21 mouse cellular contexts compared by ENCODE assay signal in genomic region chr15:80038110-80038391, GRCm38 (mm10). TPM values are rescaled to one million over a fixed set of nuclear protein-coding genes. Genes with fewer than 3 reads are reported as not detected.
DNase-seq lines count a peak whose midpoint lies in the region; ATAC-seq lines count a peak whose summit lies in the region.
"Had no signal": no experiment of that assay in that cellular context is flagged by ENCODE, and none has a peak within 500 bp of the region (broad histone marks: within the 10 kb centered on the region; RNA-seq: fewer than 3 reads in every experiment).

No protein-coding gene starts in this region.

- 0 out of 2 replicates have a peak overlapping the region, but pooled peaks have one; percentile 24 for H3K27ac ChIP-seq in heart, embryonic 13.5 days (replicated peaks)
- H3K27ac ChIP-seq in heart, embryonic 11.5 days (ENCODE audit: low read depth, low read length), result no peak overlapping the region
- 0 out of 2 replicates have a peak overlapping the region, but pooled peaks have one; percentile 18 for H3K27ac ChIP-seq in kidney, embryonic 15.5 days
- peak overlapping the region; percentile 11; the same call in 1 of the 2 replicates for H3K27ac ChIP-seq in brown adipose tissue, adult 24 weeks (replicated peaks; ENCODE audit: low read depth, low read length)
- no peak overlapping the region for H3K27ac ChIP-seq in forebrain, embryonic 11.5 days (ENCODE audit: low read depth, low read length)
- H3K27ac ChIP-seq: embryonic facial prominence, embryonic 12.5 days; forebrain, embryonic 12.5 days; hindbrain, embryonic 10.5 days; hindbrain, embryonic 14.5 days; intestine, embryonic 15.5 days had no signal

- ATAC-seq in heart, embryonic 13.5 days (ENCODE audit: extremely low read depth, insufficient number of reproducible peaks, low FRiP score, low TSS enrichment), result no peak
- ATAC-seq in heart, embryonic 11.5 days (replicated peaks; ENCODE audit: insufficient number of reproducible peaks, low FRiP score, low TSS enrichment), result no peak
- no peak for ATAC-seq in kidney, embryonic 15.5 days (replicated peaks; ENCODE audit: low FRiP score)
- ATAC-seq in forebrain, embryonic 11.5 days (replicated peaks; ENCODE audit: low FRiP score), result no peak
- ATAC-seq: forebrain, embryonic 16.5 days; intestine, embryonic 15.5 days had no signal

- no peak for DNase-seq in kidney, postnatal 10 days
- no peak for DNase-seq in layer of hippocampus, adult 11-12 months (ENCODE audit: low spot score)
- no peak for DNase-seq in forebrain, embryonic 11.5 days (ENCODE audit: low spot score)
- DNase-seq: adrenal gland, adult 8-10 months; cerebellum, adult 11-12 months; cerebellum, adult 9-10 months; cerebellum, postnatal 25 days; gastrocnemius, postnatal 10 days; heart, adult 18-20 months; heart, postnatal 14 days had no signal

- peaks cover 5% of the 10 kb centered on the region; the same call in 1 of the 2 replicates for H3K9me3 ChIP-seq in heart, embryonic 13.5 days
- no peaks in the 10 kb centered on the region for H3K9me3 ChIP-seq in heart, embryonic 11.5 days (replicated peaks; ENCODE audit: control insufficient read depth, low read length)
- H3K9me3 ChIP-seq in kidney, embryonic 15.5 days (replicated peaks), result no peaks in the 10 kb centered on the region
- no peaks in the 10 kb centered on the region; the same call in 1 of the 2 replicates for H3K9me3 ChIP-seq in forebrain, embryonic 11.5 days (ENCODE audit: control insufficient read depth, low read length)
- H3K9me3 ChIP-seq: embryonic facial prominence, embryonic 12.5 days; forebrain, embryonic 12.5 days; G1E; intestine, embryonic 15.5 days had no signal

- no peaks in the 10 kb centered on the region for H3K36me3 ChIP-seq in heart, embryonic 13.5 days
- no peaks in the 10 kb centered on the region for H3K36me3 ChIP-seq in heart, embryonic 11.5 days (ENCODE audit: control insufficient read depth, insufficient read depth, low read length)
- no peaks in the 10 kb centered on the region for H3K36me3 ChIP-seq in kidney, embryonic 15.5 days
- no peaks in the 10 kb centered on the region for H3K36me3 ChIP-seq in forebrain, embryonic 11.5 days (ENCODE audit: control insufficient read depth, insufficient read depth, low read length)
- H3K36me3 ChIP-seq: embryonic facial prominence, embryonic 12.5 days; forebrain, embryonic 12.5 days; G1E; hindbrain, embryonic 10.5 days; intestine, embryonic 15.5 days had no signal

- WGBS in heart, embryonic 13.5 days, result 92% methylated on average over 2 of the region's 2 CpGs
- 99% methylated on average over 2 of the region's 2 CpGs for WGBS in heart, embryonic 11.5 days (ENCODE audit: insufficient replicate concordance)
- 96% methylated on average over 2 of the region's 2 CpGs for WGBS in kidney, embryonic 15.5 days
- 100% methylated on average over 2 of the region's 2 CpGs for whole genome bisulfite sequencing in forebrain, embryonic 11.5 days

- H3K4me3 ChIP-seq in heart, embryonic 13.5 days, result no peak overlapping the region
- H3K4me3 ChIP-seq in heart, embryonic 11.5 days (ENCODE audit: low read depth, low read length), result no peak overlapping the region
- H3K4me3 ChIP-seq in kidney, embryonic 15.5 days (replicated peaks), result no peak overlapping the region
- H3K4me3 ChIP-seq in brown adipose tissue, adult 24 weeks (ENCODE audit: insufficient read depth, low read depth, low read length), result no peak overlapping the region
- H3K4me3 ChIP-seq in forebrain, embryonic 11.5 days (ENCODE audit: low read depth, low read length), result no peak overlapping the region
- H3K4me3 ChIP-seq: embryonic facial prominence, embryonic 12.5 days; forebrain, embryonic 12.5 days; hindbrain, embryonic 10.5 days; intestine, embryonic 15.5 days had no signal

- H3K27me3 ChIP-seq in heart, embryonic 13.5 days (replicated peaks), result no peaks in the 10 kb centered on the region
- no peaks in the 10 kb centered on the region for H3K27me3 ChIP-seq in heart, embryonic 11.5 days (ENCODE audit: control insufficient read depth, insufficient read depth, low read length)
- H3K27me3 ChIP-seq in kidney, embryonic 15.5 days, result no peaks in the 10 kb centered on the region
- no peaks in the 10 kb centered on the region for H3K27me3 ChIP-seq in forebrain, embryonic 11.5 days (ENCODE audit: control insufficient read depth, insufficient read depth, low read length)
- H3K27me3 ChIP-seq: embryonic facial prominence, embryonic 12.5 days; forebrain, embryonic 12.5 days; intestine, embryonic 15.5 days had no signal

- H3K9ac ChIP-seq in heart, embryonic 13.5 days, result no peak overlapping the region
- no peak overlapping the region for H3K9ac ChIP-seq in heart, embryonic 11.5 days (ENCODE audit: low read depth, low read length)
- H3K9ac ChIP-seq in kidney, embryonic 15.5 days, result no peak overlapping the region
- H3K9ac ChIP-seq in forebrain, embryonic 11.5 days (ENCODE audit: low read length), result no peak overlapping the region
- H3K9ac ChIP-seq: embryonic facial prominence, embryonic 12.5 days; forebrain, embryonic 12.5 days; hindbrain, embryonic 14.5 days; intestine, embryonic 15.5 days had no signal

- H3K4me2 ChIP-seq in heart, embryonic 13.5 days, result no peak overlapping the region
- H3K4me2 ChIP-seq in heart, embryonic 11.5 days, result no peak overlapping the region
- no peak overlapping the region for H3K4me2 ChIP-seq in kidney, embryonic 15.5 days
- no peak overlapping the region for H3K4me2 ChIP-seq in forebrain, embryonic 11.5 days (ENCODE audit: low read depth, low read length, severe bottlenecking)
- H3K4me2 ChIP-seq: embryonic facial prominence, embryonic 12.5 days; forebrain, embryonic 12.5 days; hindbrain, embryonic 14.5 days; intestine, embryonic 15.5 days had no signal

- peaks cover 7% of the 10 kb centered on the region; the same call in 1 of the 2 replicates for H3K4me1 ChIP-seq in heart, embryonic 13.5 days
- no peaks in the 10 kb centered on the region for H3K4me1 ChIP-seq in heart, embryonic 11.5 days (ENCODE audit: control insufficient read depth, insufficient read depth, low read length)
- H3K4me1 ChIP-seq in kidney, embryonic 15.5 days, result no peaks in the 10 kb centered on the region
- peaks cover 8% of the 10 kb centered on the region; the same call in 1 of the 2 replicates for H3K4me1 ChIP-seq in brown adipose tissue, adult 24 weeks (ENCODE audit: control insufficient read depth, insufficient read depth, insufficient read length, low read length)
- no peaks in the 10 kb centered on the region for H3K4me1 ChIP-seq in forebrain, embryonic 11.5 days (replicated peaks; ENCODE audit: control insufficient read depth, insufficient read depth, low read length)
- H3K4me1 ChIP-seq: embryonic facial prominence, embryonic 12.5 days; forebrain, embryonic 12.5 days; intestine, embryonic 15.5 days had no signal

RNA-seq across cellular contexts. Expression of gene Pdgfb, which starts 23.3 kb away (rescaled TPM):
- 2.2 and 2.6 TPM in 2 replicates for polyA plus RNA-seq in heart, embryonic 13.5 days (2015; fragmentation: Nextera tagmentation; extraction: Ambion mirVana)
- 1.3 and 2.0 TPM in 2 replicates for polyA plus RNA-seq in heart, embryonic 11.5 days (2014; fragmentation: Nextera tagmentation; extraction: Ambion mirVana)
- 3.8 and 5.1 TPM in 2 replicates for polyA plus RNA-seq in kidney, embryonic 15.5 days (2015; fragmentation: Nextera tagmentation; extraction: Ambion mirVana)
- polyA plus RNA-seq in brown adipose tissue, adult 24 weeks (2012; ENCODE audit: insufficient read depth, insufficient read length, missing spikeins), result 9.8 and 13.0 TPM in 2 replicates
- 2.8 and 2.9 TPM in 2 replicates for polyA plus RNA-seq in forebrain, embryonic 11.5 days (2014; fragmentation: Nextera tagmentation; extraction: Ambion mirVana)
- polyA plus RNA-seq: G1E had no signal

RNA-seq across cellular contexts. Expression of gene Syngr1, which starts 53.1 kb away (rescaled TPM):
- polyA plus RNA-seq in heart, embryonic 13.5 days (2015; fragmentation: Nextera tagmentation; extraction: Ambion mirVana), result 27.3 and 30.7 TPM in 2 replicates
- polyA plus RNA-seq in heart, embryonic 11.5 days (2014; fragmentation: Nextera tagmentation; extraction: Ambion mirVana), result 15.2 and 20.7 TPM in 2 replicates
- polyA plus RNA-seq in kidney, embryonic 15.5 days (2015; fragmentation: Nextera tagmentation; extraction: Ambion mirVana), result 10.9 and 11.2 TPM in 2 replicates
- polyA plus RNA-seq in brown adipose tissue, adult 24 weeks (2012; ENCODE audit: insufficient read depth, insufficient read length, missing spikeins), result 47.9 and 62.7 TPM in 2 replicates
- 11.3 and 13.6 TPM in 2 replicates for polyA plus RNA-seq in forebrain, embryonic 11.5 days (2014; fragmentation: Nextera tagmentation; extraction: Ambion mirVana)

RNA-seq across cellular contexts. Expression of gene Rpl3, which starts 53.6 kb away (rescaled TPM):
- polyA plus RNA-seq in heart, embryonic 13.5 days (2015; fragmentation: Nextera tagmentation; extraction: Ambion mirVana), result 603 and 677 TPM in 2 replicates
- 861 and 879 TPM in 2 replicates for polyA plus RNA-seq in heart, embryonic 11.5 days (2014; fragmentation: Nextera tagmentation; extraction: Ambion mirVana)
- 1,112 and 1,115 TPM in 2 replicates for polyA plus RNA-seq in kidney, embryonic 15.5 days (2015; fragmentation: Nextera tagmentation; extraction: Ambion mirVana)
- 424 and 522 TPM in 2 replicates for polyA plus RNA-seq in brown adipose tissue, adult 24 weeks (2012; ENCODE audit: insufficient read depth, insufficient read length, missing spikeins)
- 1,023 and 1,042 TPM in 2 replicates for polyA plus RNA-seq in forebrain, embryonic 11.5 days (2014; fragmentation: Nextera tagmentation; extraction: Ambion mirVana)

Comparison
In these comparisons a context has a peak if more than half of its experiments do, and no peak if none do; other contexts are left out.
1. H3K27ac ChIP-seq: peak in heart, embryonic 13.5 days (single experiment), kidney, embryonic 15.5 days (single experiment) and brown adipose tissue, adult 24 weeks (single experiment); none in heart, embryonic 11.5 days (single experiment) and forebrain, embryonic 11.5 days (single experiment).